Mouse (Mus musculus) large intestine, adult 2 months (tissue): ENCODE data around the gene 1810009A15Rik. TPM values are rescaled to one million over a fixed set of nuclear protein-coding genes. Genes with fewer than 3 reads are reported as not detected.

Source experiments
- DNase-seq: peaks from one replicate; pipeline ENCODE4 v3.0.0-alpha.2; 2012; ENCODE audit warnings: low read depth, low spot score
- WGBS: fragments of 180-500 bp; shearing (Covaris S2); methylation state at CpG from one replicate; pipeline ENCODE4 v1.1.7; 2018; 5-methylcytosine and 5-hydroxymethylcytosine counted together
- polyA plus RNA-seq: library from polyadenylated mRNA; depleted of rRNA; stranded (reverse); fragments of >200 nt; gene quantifications from 2 replicates; pipeline ENCODE4 v1.2.3, GENCODE M21; 2012; rRNA removed

Gene 1810009A15Rik
- polyA plus RNA-seq, 1 experiment: 17.7 TPM

DNA sequence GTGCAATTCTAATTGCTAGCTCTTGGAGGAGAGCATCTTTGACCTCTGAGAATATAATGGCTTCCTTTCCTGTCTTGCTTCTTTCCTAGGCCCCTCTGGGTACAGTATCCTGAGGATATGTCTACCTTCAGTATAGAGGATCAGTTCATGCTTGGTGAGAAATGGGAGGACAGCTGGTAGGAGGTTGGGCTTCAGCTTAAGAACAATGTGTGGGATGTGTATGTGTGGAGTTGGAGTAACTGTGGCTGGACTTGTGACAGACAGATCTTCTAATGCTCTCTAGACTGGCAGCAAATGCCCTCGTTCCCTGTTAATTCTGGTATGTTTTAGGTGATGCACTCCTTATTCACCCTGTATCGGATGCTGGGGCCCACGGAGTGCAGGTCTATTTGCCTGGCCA, 25.6 kb downstream of the 1810009A15Rik start:
- 96% methylated on average over 3 of the region's 3 CpGs for WGBS

DNA sequence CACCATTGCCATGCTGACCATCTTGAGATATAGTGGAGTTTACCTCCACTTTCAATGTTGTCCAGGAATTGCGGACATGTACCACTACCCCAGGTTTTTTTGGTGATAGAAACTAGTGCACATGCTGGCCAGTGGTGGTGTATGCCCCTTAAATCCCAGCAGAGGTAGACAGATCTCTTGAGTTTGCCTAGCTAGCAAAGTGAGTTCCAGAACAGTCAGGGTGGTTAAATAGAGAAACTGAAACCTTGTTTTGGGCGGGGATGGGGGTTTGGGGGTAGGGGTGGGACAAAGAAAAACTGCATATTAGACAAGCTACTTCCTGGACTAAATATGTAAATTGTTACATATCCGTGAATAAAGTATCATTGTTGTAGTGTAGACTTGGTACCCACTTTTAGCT, 30.3 kb downstream of the 1810009A15Rik start:
- no peak for DNase-seq
- WGBS: 84% methylated on average over 3 of the region's 3 CpGs

More for the DNA sequence above, 25.6 kb downstream of the 1810009A15Rik start:
- DNase-seq: no peak

DNA sequence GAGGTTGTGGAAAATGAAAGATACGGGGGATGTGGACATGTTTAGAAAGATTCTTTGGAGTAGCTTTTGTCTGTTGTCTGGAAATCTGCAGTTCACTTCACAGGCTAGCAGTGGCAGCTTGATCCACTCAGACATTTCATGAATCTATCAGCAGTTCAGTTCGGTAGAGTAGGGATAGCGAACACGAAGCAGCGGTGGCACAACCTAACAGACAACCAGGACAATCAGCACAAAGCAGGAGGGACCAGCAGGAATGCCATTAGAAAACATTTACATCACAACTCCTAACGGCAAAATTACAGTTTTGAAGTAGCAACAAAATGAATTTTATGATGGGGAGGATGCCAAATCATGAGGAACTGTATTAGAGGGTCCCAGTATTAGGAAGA, 31.0 kb downstream of the 1810009A15Rik start:
- WGBS: 67% methylated on average over 6 of the region's 6 CpGs
- no peak for DNase-seq

DNA sequence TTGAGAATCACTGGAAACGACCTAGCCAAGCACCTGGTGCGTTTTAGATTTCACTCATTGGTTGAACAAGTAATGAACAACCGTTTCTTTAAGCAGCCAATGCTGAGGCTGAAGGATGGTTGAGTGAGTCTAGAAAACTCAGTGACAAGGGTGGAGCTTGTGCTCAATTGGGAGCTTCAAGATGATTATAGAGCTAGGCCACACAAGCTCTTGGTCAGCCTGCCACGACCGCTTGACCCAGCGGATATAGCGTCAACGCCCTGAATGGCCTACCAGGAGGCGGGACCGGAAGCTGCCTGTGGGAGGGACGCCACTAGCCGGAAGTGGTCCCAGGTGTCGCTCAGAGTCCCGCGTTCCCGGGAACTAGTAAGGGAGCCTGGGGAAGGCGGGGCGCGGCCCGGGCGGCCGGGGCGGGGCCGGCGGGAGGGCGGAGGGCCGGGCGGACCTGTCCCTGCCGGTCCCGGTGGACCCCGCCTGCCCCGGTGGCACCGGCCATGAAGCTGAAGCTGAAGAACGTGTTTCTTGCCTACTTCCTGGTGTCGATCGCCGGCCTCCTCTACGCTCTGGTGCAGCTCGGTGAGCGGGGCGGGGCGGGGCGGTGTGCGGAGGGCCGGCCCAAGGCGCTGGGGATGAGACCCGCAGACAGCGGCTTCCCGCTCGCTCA, 31.6 kb downstream of the 1810009A15Rik start, which contains the start of gene B3gat3:
TSS of gene B3gat3 (plus strand) at position 302 of the 664 bp plus-strand sequence.
- 2% methylated on average over 50 of the region's 50 CpGs for WGBS
- peak; percentile 83 for DNase-seq

DNA sequence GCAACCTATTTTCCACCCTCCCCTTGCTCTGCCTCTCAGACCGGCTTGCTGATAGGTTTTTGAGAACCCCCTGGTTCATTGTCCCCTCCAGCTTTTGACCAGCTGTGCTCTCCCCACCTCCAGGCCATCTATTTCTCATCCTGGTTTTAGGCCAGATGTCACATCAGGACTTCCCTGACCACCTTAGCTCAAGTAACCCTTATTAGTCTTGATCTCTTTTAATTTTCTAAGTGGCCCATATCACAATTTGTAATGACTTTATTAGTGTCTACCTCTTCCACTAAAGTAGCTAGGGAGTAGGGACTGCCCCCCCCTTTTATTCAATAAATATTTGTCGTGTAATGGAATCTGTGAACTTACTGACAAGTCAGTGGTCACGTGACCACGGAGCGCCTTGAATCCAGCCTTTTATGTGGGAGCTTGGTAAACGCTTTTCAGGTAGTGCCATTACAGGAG, 32.2 kb downstream of the 1810009A15Rik start:
- DNase-seq: no peak
- WGBS: under 1% methylated on average over 6 of the region's 6 CpGs

DNA sequence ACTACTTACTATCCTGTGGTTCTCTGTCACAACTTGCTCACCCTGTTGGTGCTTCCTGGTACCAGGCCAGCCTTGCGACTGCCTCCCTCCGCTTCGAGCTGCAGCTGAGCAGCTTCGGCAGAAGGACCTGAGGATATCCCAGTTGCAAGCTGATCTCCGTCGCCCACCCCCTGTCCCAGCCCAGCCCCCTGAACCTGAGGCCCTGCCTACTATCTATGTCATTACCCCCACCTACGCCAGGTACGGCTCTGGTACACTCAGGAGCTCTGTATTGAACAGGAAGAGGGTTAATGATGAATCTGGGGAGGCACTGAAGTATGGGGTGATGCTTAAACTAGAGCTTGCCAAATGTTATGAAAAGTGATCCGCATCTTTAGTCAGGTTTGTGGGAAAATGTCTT, 33.1 kb downstream of the 1810009A15Rik start:
- WGBS: 60% methylated on average over 9 of the region's 9 CpGs
- DNase-seq: no peak

DNA sequence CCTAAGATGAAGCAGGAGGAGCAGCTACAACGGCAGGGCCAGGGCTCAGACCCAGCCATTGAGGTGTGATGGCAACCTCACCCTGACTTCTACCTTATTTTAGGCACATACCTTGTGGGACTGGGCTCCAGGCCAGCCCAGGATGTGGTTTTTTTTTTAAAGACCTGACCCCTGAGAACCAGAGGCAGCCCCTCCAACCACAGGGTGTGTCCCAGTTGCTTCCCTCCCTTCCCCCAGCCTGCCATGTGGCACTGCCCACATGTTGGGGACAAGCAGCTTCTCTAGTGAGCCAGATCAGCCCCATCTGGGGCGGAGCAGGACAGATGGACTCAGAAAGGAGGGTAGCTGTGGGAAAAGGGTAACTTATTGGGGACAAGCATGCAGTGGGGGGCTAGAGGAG, 38.1 kb downstream of the 1810009A15Rik start:
- no peak for DNase-seq
- whole genome bisulfite sequencing: 83% methylated on average over 2 of the region's 2 CpGs

DNA sequence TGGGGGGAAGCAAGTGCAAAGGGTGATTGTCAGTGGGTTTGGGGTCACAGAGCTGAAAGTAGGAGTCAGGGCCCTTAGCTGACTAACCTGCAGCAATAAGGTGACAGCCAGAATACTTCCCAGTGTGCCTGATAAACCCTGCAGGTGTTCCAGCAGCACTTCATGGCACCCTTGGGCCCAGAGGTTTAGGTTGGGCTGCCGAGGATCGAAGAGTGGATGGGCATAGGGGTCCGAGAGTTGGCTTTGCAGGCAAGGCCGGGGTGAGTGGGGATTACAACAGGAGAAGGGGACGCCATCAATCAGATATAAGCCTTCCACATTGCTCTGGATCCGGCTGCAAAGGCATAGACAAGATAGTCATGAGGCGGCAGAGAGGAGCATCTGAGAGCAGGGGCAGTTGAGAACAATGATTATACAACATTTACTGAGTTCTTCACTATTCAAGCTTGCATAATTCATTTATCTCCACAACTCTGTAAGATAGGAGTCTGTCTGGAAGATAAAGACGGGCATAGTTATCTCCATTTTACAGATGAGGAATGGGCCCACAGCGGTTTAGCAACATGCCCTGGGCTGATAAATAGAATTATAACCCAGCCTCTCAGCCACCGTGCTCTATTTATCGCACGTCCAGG, 39.4 kb downstream of the 1810009A15Rik start:
- DNase-seq: no peak
- 92% methylated on average over 12 of the region's 12 CpGs for WGBS

DNA sequence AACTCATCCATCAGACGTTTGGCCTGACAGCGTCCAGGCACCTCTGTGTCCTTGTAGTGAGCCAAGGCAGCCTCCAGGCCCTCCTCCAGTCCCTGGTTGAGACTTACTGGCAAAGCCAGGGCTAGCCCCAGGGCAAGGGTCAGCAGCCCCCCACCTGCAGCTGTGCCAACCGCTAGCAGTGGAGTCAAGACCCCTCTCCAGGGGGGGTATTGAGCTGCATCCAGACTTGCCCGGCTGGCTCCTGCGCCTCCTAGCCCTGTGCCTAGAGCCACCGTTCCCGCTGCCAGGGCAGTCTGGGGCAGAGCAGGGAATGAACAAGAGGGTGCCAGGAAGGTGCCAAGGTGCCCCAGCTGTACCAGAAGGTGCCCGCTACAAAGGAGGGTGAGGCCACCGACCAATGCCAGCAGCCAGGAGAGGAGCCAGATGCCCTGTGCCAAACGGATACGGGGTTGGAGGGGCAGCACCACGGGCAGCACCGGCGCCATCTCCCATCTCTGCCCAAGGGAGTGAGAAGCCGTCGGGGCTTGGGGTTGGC, 40.1 kb downstream of the 1810009A15Rik start:
- DNase-seq: no peak
- 21% methylated on average over 16 of the region's 16 CpGs for WGBS

DNA sequence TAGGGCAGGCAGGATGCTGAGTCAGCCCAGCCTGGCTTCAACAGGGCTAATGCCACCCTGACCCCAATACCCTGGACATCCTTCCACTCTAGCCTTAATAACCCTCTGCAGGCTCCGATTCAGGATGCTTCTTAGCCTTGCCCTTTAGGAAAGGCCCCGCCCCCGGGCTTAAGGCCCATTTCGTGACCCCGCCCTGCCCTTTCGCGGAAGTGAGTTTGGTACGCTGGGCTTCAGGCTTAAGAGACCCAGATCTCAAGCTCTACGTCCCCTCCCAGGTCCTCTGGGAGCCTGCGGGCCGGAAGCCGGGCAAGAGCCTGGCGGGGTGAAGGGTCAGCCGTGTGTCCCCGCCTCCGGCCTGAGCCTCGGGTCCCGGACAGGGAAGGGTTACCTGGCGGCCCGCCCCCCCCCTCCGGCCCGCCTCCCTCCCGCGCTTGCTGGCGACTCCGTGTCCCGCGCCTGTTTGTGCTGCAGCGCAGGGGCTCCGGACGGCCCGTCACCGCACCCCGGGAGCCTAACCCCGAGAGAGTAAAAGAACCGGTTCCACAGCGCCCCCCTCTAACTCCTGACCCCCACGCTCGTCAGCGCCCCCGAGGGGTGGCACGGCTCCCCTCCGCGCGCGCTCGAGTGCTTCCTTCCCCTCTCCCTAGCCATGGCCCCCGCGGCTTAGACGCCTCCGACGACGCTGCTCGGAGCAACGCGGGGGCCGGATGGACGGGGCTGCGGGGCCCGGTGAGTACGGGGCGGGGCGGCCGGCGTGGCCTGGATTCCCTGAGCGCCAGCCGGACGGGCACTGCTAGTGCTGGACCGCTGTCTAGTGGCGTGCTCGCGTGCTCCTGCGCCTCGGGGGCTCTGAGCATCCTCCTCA, 40.8 kb downstream of the 1810009A15Rik start, which contains the start of the genes Rom1 and Eml3:
TSS of gene Rom1 (minus strand) at position 133 of the 865 bp plus-strand sequence.
TSS of gene Eml3 (plus strand) at position 329 of the 865 bp plus-strand sequence.
- peak; percentile 73 for DNase-seq
- under 1% methylated on average over 71 of the region's 74 CpGs for WGBS

DNA sequence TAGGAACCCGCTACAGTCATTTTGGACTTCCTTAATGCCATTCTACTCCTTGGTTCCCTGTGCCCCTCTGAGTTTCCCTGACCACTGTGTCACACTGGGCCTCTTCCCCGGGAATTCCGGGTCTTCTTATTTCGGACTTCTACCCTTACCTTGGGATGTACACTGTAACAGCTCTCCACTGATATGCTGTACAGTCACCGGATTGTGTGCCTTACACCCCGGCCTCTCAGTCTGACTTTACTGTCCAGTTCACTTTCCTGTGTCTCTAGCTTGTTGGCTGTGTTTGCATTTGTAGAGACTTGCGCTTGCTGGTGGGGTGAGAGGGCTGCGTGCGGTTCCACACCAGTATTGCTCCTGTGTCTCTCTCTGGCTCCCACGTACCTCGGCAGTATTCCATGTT, 41.5 kb downstream of the 1810009A15Rik start:
- DNase-seq: no peak
- 3% methylated on average over 11 of the region's 11 CpGs for WGBS

DNA sequence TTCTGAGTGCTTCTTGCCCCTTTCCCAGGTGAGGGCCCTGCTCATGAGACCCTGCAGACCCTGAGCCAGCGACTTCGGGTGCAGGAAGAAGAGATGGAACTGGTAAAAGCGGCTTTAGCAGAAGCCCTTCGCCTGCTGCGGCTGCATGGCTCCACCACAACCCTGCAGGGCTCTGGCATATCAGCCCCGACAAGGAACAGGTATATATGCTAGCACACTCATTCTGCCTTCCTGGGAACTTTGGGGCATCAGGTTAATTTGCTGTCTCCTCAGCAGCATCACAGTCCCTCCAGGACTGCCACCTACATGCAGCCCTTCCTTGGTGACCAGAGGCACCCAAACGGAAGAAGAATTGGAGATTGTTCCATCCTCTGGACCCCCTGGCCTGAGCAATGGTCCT, 42.1 kb downstream of the 1810009A15Rik start:
- 81% methylated on average over 7 of the region's 7 CpGs for WGBS
- DNase-seq: no peak

DNA sequence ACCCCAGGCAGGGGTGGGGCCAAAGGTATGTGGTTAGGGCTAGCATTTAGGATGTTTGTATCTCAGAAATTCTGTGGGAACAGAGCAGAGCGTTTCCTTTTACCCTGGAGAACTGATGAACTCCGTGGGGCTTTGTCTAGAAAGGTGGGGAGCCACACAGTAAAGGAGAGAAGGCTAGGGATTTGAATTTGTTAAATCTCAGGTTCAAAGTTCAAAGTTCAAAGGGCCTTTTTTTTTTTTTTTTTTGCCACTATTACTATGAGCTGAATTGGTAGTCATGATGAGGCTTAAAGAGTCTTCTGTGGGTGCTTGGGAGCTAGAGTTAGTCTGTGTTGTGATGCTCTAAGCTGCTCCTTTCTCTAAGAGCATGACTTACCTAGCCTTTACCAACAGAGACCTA, 48.1 kb downstream of the 1810009A15Rik start:
- DNase-seq: no peak
- 70% methylated on average over 2 of the region's 2 CpGs for WGBS

Other genes starting within 250 kb of the 1810009A15Rik start
- 2.7 and 3.2 TPM in 2 replicates for gene Chrm1, start 225.1 kb upstream of the 1810009A15Rik start, polyA plus RNA-seq
- 194 and 323 TPM in 2 replicates for gene Slc3a2, start 165.5 kb upstream of the 1810009A15Rik start, polyA plus RNA-seq
- 33.3 and 39.9 TPM in 2 replicates for gene Wdr74, start 153.0 kb upstream of the 1810009A15Rik start, polyA plus RNA-seq
- gene 1700092M07Rik, start 148.1 kb upstream of the 1810009A15Rik start, polyA plus RNA-seq: not detected in 2 replicates
- 71.7 and 97.3 TPM in 2 replicates for gene Stx5a, start 147.4 kb upstream of the 1810009A15Rik start, polyA plus RNA-seq
- gene Nxf1, start 131.8 kb upstream of the 1810009A15Rik start, polyA plus RNA-seq: 79.1 and 92.6 TPM in 2 replicates
- gene Tmem223, start 117.9 kb upstream of the 1810009A15Rik start, polyA plus RNA-seq: 107 and 131 TPM in 2 replicates
- gene Tmem179b, start 114.4 kb upstream of the 1810009A15Rik start, polyA plus RNA-seq: 107 and 122 TPM in 2 replicates
- 7.8 and 8.1 TPM in 2 replicates for gene Taf6l, start 102.4 kb upstream of the 1810009A15Rik start, polyA plus RNA-seq
- 46.2 and 53.1 TPM in 2 replicates for gene Polr2g, start 90.3 kb upstream of the 1810009A15Rik start, polyA plus RNA-seq
- 1.8 TPM in 2 replicates for gene Zbtb3, start 86.3 kb upstream of the 1810009A15Rik start, polyA plus RNA-seq
- 14.8 and 23.6 TPM in 2 replicates for gene Ttc9c, start 69.5 kb upstream of the 1810009A15Rik start, polyA plus RNA-seq
- 16.3 and 21.8 TPM in 2 replicates for gene Hnrnpul2, start 68.8 kb upstream of the 1810009A15Rik start, polyA plus RNA-seq
- gene AC129217.1, start 59.1 kb upstream of the 1810009A15Rik start, polyA plus RNA-seq: 2.4 and 4.4 TPM in 2 replicates
- gene Bscl2, start 51.4 kb upstream of the 1810009A15Rik start, polyA plus RNA-seq: 79.8 and 82.1 TPM in 2 replicates
- gene Gng3, start 49.7 kb upstream of the 1810009A15Rik start, polyA plus RNA-seq: 1.4 and 1.6 TPM in 2 replicates
- 0.74 and 0.84 TPM in 2 replicates for gene Lrrn4cl, start 38.1 kb upstream of the 1810009A15Rik start, polyA plus RNA-seq
- 82.6 and 86.1 TPM in 2 replicates for gene Ubxn1, start 17.4 kb upstream of the 1810009A15Rik start, polyA plus RNA-seq
- gene Uqcc3, start 7.9 kb upstream of the 1810009A15Rik start, polyA plus RNA-seq: 19.7 and 23.4 TPM in 2 replicates
- gene Lbhd1, start 5.1 kb upstream of the 1810009A15Rik start, polyA plus RNA-seq: 2.2 and 2.3 TPM in 2 replicates
- not detected in 2 replicates for gene Gm49403, start 4.9 kb upstream of the 1810009A15Rik start, polyA plus RNA-seq
- gene Gm49416, start 73 bp downstream of the 1810009A15Rik start, polyA plus RNA-seq: not detected in 2 replicates
- 24.4 and 26.9 TPM in 2 replicates for gene Ints5, start 4.2 kb downstream of the 1810009A15Rik start, polyA plus RNA-seq
- 104 and 157 TPM in 2 replicates for gene Ganab, start 9.2 kb downstream of the 1810009A15Rik start, polyA plus RNA-seq
- gene B3gat3, start 31.5 kb downstream of the 1810009A15Rik start, polyA plus RNA-seq: 66.6 and 72.2 TPM in 2 replicates
- gene Rom1, start 40.5 kb downstream of the 1810009A15Rik start, polyA plus RNA-seq: 6.8 and 8.9 TPM in 2 replicates
- gene Eml3, start 40.7 kb downstream of the 1810009A15Rik start, polyA plus RNA-seq: 24.3 and 32.1 TPM in 2 replicates
- gene Mta2, start 53.0 kb downstream of the 1810009A15Rik start, polyA plus RNA-seq: 30.6 and 32.3 TPM in 2 replicates
- 13.6 and 18.5 TPM in 2 replicates for gene Tut1, start 65.0 kb downstream of the 1810009A15Rik start, polyA plus RNA-seq
- 302 and 315 TPM in 2 replicates for gene Eef1g, start 78.2 kb downstream of the 1810009A15Rik start, polyA plus RNA-seq
- gene Ahnak, start 100.4 kb downstream of the 1810009A15Rik start, polyA plus RNA-seq: 11.2 and 19.9 TPM in 2 replicates
- gene Scgb1a1, start 199.1 kb downstream of the 1810009A15Rik start, polyA plus RNA-seq: 0.45 and 1.1 TPM in 2 replicates
- gene Asrgl1, start 246.8 kb downstream of the 1810009A15Rik start, polyA plus RNA-seq: 0.79 and 0.96 TPM in 2 replicates